Mouse (Mus musculus): ENCODE measurements at regions not wholly inside any gene's neighbourhood (a gene's known extent, or its start where the extent isn't known, plus 50 kb on each side); places are given as distances from the start of the nearest gene placed in this dataset.

DNA sequence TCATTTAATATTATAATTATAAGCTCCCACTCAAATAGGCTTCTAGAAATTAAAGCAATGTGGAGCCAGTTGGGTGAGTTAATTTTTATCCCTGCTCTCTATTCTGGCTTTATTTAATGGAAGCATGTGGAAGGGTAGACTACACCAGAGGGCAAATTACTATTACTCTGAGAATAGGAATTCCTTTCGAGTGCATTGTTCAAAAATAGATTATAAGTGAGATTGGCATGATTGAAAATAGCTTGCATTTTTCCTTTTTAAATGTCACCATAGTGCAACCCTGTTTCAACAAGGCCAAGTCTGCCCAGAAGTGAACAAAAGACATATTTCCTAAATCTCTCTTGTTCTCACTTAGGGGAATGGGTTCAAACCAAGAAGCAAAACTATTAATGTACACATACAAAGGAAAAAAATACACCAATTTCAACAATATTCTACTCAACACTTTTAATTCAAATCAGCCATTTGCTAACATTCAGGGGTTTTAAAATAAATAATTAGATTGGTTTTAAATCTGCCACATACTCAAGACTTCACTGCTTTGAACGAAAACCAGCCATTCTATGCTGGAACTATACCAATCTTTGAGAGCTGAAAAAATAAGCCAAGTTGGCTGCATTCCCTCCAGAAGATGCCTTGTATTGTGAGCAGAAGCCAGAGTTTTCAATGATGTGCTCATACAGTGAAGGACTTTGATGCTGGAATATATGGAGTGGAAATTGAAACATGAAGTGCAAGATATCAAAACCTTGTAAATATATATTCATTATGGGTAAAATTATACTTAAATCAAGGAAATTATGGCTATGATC lies 361.3 kb upstream of the Akr1e1 start:
- TF ChIP-seq EP300 (optimal IDR thresholded peaks at IDR 0.05) (no peak), CTCF (IDR thresholded peaks at IDR 0.05; ENCODE audit: low read depth) (no peak)

Measured in stomach, postnatal 0 days (tissue).